Mouse (Mus musculus) intestine, postnatal 0 days (tissue): ENCODE data around the gene Crb1. TPM values are rescaled to one million over a fixed set of nuclear protein-coding genes. Genes with fewer than 3 reads are reported as not detected.
A peak's percentile ranks its signal among the peaks of the same experiment; 100 is the strongest.
"Not testable (repeated sequence)": the region's sequence is repeated elsewhere in the genome, so short reads cannot be mapped to it uniquely, and the experiment has no call there.

ENCODE experiments used
- ATAC-seq: fragments of 200-750 bp; cut with Nextera tagmentation; 2 replicates; pipeline ENCODE4 v1.8.0; 2017; ENCODE audit warnings: mild to moderate bottlenecking, moderate TSS enrichment, moderate library complexity
- H3K27ac ChIP-seq: fragments of 300-500 bp; sonication (generic); 2 replicates; pipeline ENCODE4 v1.5.1; 2014; ENCODE audit warnings: mild to moderate bottlenecking, low read depth, low read length, moderate library complexity
- H3K27me3 ChIP-seq: fragments of 300-500 bp; sonication (generic); replicated peaks from 2 replicates; pipeline ENCODE4 v1.6.1; 2014; ENCODE audit warnings: low read length, mixed read lengths; ENCODE audit not compliant: control insufficient read depth, insufficient read depth
- H3K36me3 ChIP-seq: fragments of 300-500 bp; sonication (generic); 2 replicates; pipeline ENCODE4 v1.6.1; 2014; ENCODE audit warnings: mild to moderate bottlenecking, moderate library complexity; ENCODE audit not compliant: control insufficient read depth, insufficient read depth
- H3K4me1 ChIP-seq: fragments of 300-500 bp; sonication (generic); replicated peaks from 2 replicates; pipeline ENCODE4 v1.6.1; 2014; ENCODE audit warnings: antibody characterized with exemption, low read length, mixed read lengths; ENCODE audit not compliant: control insufficient read depth, insufficient read depth
- H3K4me2 ChIP-seq: fragments of 300-500 bp; sonication (generic); replicated peaks from 2 replicates; pipeline ENCODE4 v1.6.1; 2014; ENCODE audit warnings: low read depth, mild to moderate bottlenecking, moderate library complexity
- H3K4me3 ChIP-seq: fragments of 300-500 bp; sonication (generic); 2 replicates; pipeline ENCODE4 v1.5.1; 2014; ENCODE audit warnings: low read depth, low read length
- H3K9ac ChIP-seq: fragments of 300-500 bp; sonication (generic); 2 replicates; pipeline ENCODE4 v1.6.1; 2014; ENCODE audit warnings: mild to moderate bottlenecking, low read depth, low read length
- H3K9me3 ChIP-seq: fragments of 300-500 bp; sonication (generic); 2 replicates; pipeline ENCODE4 v1.6.1; 2016; ENCODE audit warnings: mixed run types; ENCODE audit not compliant: control insufficient read depth
- CTCF ChIP-seq: sonication (generic); IDR thresholded peaks from 2 replicates; pipeline ENCODE4 v1.5.1; 2016; ENCODE audit warnings: low read depth, mild to moderate bottlenecking, control low read depth, antibody characterized with exemption, moderate library complexity
- WGBS: fragments of 180-500 bp; shearing (Covaris S2); extraction: QIAGEN DNeasy Blood & Tissue Kit; methylation state at CpG from one replicate; pipeline ENCODE4 v1.1.7; 2014; 5-methylcytosine and 5-hydroxymethylcytosine counted together
- polyA plus RNA-seq: library from polyadenylated mRNA; unstranded; fragments of >200 nt; fragmentation: Nextera tagmentation; extraction: Ambion mirVana; gene quantifications from 2 replicates; pipeline ENCODE4 v1.2.1, GENCODE M21; 2015

Gene Crb1
- polyA plus RNA-seq, 1 experiment from 2014 or later, result 0.03 TPM

DNA sequence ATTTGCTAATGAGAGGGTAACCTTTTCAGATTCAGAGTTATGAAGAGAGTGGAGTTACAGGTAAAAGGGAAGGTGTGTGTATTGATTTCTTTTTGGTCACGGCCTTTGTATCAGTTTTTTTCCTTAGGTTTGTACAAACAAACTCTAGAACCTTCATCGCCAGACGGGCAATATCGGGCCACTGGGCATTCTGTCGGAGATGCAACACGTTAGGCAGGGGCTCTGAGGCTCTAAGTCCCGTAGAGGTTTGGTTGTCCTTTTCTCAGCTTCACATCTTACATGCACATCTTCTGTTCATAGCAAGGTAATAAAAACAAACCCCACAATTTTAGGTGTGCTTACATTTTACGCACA lies 44.6 kb upstream of the Crb1 start:
- Histone ChIP-seq H3K36me3 (no peaks in the 10 kb centered on the region), H3K9me3 (no peaks in the 10 kb centered on the region), H3K4me3 (peak overlapping the region; percentile 75), H3K4me1 (0 out of 2 replicates have a peak, but pooled peaks cover 6% of the 10 kb centered on the region), H3K4me2 (peak overlapping the region; percentile 82), H3K27ac (no peak overlapping the region), H3K9ac (peak overlapping the region; percentile 83; the same call in 1 of the 2 replicates), H3K27me3 (0 out of 2 replicates have a peak, but pooled peaks cover 4% of the 10 kb centered on the region)
- ATAC-seq, result no peak
- TF ChIP-seq CTCF, result no peak
- WGBS, result 2% methylated on average over 8 of the region's 8 CpGs

DNA sequence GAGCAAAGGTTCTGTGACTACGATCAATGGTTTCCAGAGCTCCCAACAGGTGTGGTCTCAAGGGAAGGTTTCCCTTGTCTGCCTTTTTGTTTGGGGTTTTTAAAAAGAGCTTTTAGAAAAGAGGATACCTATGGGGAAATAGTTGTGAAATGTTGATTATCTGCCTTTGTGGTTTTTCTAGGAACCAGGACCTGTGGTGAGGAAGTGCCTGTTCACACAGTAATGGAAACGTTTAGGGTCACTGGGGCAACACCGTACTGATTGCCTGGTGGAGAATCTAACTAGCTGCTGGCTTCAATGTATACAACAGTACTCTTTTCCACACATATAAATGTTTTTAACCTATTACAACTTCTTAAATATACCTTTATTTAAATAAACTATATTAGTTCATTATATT lies 36.6 kb upstream of the Crb1 start:
- TF ChIP-seq CTCF, result no peak
- H3K27ac ChIP-seq, result no peak overlapping the region
- no peaks in the 10 kb centered on the region for H3K4me1 ChIP-seq
- no peaks in the 10 kb centered on the region for H3K27me3 ChIP-seq
- 81% methylated on average over 3 of the region's 3 CpGs for whole genome bisulfite sequencing
- 0 out of 2 replicates have a peak, but pooled peaks cover 3% of the 10 kb centered on the region for H3K9me3 ChIP-seq
- no peak for ATAC-seq
- no peak overlapping the region for H3K4me2 ChIP-seq
- H3K9ac ChIP-seq, result no peak overlapping the region
- H3K36me3 ChIP-seq, result no peaks in the 10 kb centered on the region
- H3K4me3 ChIP-seq, result no peak overlapping the region

DNA sequence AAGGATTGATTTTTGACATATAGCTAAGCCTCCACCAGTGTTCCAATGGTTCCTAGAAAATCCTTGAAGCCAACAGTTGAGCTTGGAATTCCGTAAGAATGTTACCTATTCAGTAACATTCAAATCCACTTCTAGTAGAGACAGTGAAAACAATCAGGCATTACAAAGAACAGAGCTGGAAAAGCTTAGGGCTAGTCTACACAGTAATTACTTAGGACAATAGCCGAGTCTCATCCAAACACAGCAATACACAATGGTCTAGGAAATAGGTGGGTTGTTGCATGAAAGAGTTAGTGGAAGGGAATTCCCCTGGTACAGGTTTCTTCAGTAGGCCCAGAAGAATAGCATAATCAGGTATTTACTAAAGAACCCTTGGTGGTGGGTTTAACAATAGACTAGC lies 35.5 kb upstream of the Crb1 start:
- H3K9ac ChIP-seq, H3K36me3 ChIP-seq, H3K4me1 ChIP-seq, H3K27me3 ChIP-seq, H3K4me2 ChIP-seq, H3K4me3 ChIP-seq, H3K9me3 ChIP-seq, H3K27ac ChIP-seq, ATAC-seq: not testable (repeated sequence)
- WGBS, result 85% methylated on average over 2 of the region's 2 CpGs

DNA sequence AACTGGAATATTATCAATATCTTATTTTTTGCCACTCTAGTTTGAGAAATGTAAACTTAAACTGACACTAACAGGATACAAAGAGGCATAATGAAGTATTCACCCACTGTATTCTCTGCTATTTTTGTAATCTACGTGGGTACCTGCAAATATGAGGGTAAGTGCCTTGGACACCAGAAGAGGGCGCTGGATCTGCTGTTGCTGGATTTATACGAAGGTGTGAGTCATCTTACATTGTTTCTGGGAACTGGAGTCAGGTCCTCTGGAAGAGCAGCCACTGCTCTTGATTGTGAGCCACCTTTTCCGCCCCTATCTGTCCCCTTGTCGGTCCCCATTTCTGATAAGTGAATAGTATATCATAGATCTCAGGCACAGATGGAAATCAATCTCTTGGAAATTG lies 30.8 kb upstream of the Crb1 start:
- H3K27ac ChIP-seq, result no peak overlapping the region
- H3K27me3 ChIP-seq, result no peaks in the 10 kb centered on the region
- no peak overlapping the region for H3K4me2 ChIP-seq
- H3K9me3 ChIP-seq, result 0 out of 2 replicates have a peak, but pooled peaks cover 3% of the 10 kb centered on the region
- no peak for ATAC-seq
- WGBS, result 54% methylated on average over 5 of the region's 5 CpGs
- no peak overlapping the region for H3K9ac ChIP-seq
- no peaks in the 10 kb centered on the region for H3K4me1 ChIP-seq
- H3K36me3 ChIP-seq, result no peaks in the 10 kb centered on the region
- no peak overlapping the region for H3K4me3 ChIP-seq
- TF ChIP-seq CTCF, result peak; percentile 24; the same call in 1 of the 2 replicates

DNA sequence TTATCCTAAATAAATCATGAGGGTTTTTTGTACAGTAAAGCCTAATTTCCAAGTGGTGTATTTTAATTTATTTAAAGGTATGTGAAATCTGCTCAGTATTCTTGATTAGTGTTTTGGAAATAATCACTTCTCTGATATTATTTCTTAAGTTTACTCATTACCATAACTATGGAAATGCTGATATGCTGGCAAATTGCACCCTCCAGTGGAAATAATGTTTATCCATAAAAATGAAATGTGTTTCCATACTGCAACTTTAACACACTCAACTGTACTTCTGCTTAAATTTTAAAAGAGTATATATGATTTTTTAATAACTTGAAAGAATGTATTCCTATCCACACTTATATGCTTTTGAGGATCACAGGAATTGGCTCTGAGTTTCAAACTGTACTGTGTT lies 28.9 kb upstream of the Crb1 start:
- Histone ChIP-seq H3K27ac (no peak overlapping the region), H3K4me1 (no peaks in the 10 kb centered on the region), H3K4me2 (no peak overlapping the region), H3K27me3 (no peaks in the 10 kb centered on the region), H3K36me3 (no peaks in the 10 kb centered on the region), H3K9ac (no peak overlapping the region), H3K4me3 (no peak overlapping the region), H3K9me3 (0 out of 2 replicates have a peak, but pooled peaks cover 3% of the 10 kb centered on the region)
- ATAC-seq, result no peak
- TF ChIP-seq CTCF, result 0 out of 2 replicates have a peak, but pooled peaks have one; percentile 5

DNA sequence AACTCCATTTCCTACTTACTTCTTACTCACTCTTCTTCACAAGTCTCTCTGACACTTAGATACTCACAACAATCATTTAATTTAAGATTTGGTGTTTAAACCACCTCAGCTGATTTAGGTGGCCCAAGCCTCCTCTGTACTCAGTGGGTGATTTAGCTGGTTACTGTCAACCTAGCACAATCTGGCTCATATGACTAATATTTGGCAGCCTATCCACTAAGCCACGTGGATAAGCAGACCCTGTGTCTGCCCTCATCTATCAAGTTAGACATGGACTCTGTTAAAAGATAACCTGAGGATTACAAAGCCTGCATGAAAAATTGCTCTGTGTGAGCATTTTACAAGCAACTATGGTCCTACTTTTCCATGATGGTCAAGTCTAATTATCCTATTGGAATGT lies 19.7 kb upstream of the Crb1 start:
- H3K36me3 ChIP-seq, result no peaks in the 10 kb centered on the region
- no peak overlapping the region for H3K27ac ChIP-seq
- H3K27me3 ChIP-seq, result no peaks in the 10 kb centered on the region
- no peak overlapping the region for H3K9ac ChIP-seq
- no peak overlapping the region for H3K4me3 ChIP-seq
- ATAC-seq, result no peak
- 6% methylated on average over 1 of the region's 1 CpGs for WGBS
- no peaks in the 10 kb centered on the region for H3K4me1 ChIP-seq
- no peaks in the 10 kb centered on the region for H3K9me3 ChIP-seq
- no peak for TF ChIP-seq CTCF
- H3K4me2 ChIP-seq, result no peak overlapping the region

DNA sequence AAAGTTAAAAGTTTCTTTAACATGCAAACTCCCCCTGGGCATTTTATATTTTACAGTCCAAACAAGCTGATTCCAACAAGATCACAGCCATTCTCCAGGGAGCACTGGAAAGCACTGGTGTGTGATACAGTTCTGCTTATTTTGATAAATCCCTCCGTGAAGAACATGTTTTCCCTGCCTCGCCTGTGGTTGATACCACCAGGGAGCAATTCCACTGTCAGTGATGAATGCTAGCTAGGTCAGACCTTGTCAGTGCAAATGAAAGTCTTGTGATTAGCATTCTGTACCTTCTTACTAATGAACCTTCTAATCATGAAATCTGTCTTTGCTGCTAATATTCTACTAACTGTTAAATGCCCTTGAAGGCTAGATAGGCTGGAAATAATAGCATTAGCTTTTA lies 14.8 kb upstream of the Crb1 start:
- ATAC-seq, result no peak
- no peak overlapping the region for H3K4me2 ChIP-seq
- H3K27ac ChIP-seq, result no peak overlapping the region
- no peaks in the 10 kb centered on the region for H3K36me3 ChIP-seq
- H3K9me3 ChIP-seq, result no peaks in the 10 kb centered on the region
- no peak overlapping the region for H3K9ac ChIP-seq
- no peak overlapping the region for H3K4me3 ChIP-seq
- no peaks in the 10 kb centered on the region for H3K27me3 ChIP-seq
- 48% methylated on average over 2 of the region's 2 CpGs for WGBS
- TF ChIP-seq CTCF, result no peak
- H3K4me1 ChIP-seq, result no peaks in the 10 kb centered on the region
